Mouse (Mus musculus): ENCODE data around the gene Snrpg. TPM values are rescaled to one million over a fixed set of nuclear protein-coding genes. Genes with fewer than 3 reads are reported as not detected.

Snrpg gene
- polyA plus RNA-seq, 1 experiment from 2014 or later = 410 TPM

DNA sequence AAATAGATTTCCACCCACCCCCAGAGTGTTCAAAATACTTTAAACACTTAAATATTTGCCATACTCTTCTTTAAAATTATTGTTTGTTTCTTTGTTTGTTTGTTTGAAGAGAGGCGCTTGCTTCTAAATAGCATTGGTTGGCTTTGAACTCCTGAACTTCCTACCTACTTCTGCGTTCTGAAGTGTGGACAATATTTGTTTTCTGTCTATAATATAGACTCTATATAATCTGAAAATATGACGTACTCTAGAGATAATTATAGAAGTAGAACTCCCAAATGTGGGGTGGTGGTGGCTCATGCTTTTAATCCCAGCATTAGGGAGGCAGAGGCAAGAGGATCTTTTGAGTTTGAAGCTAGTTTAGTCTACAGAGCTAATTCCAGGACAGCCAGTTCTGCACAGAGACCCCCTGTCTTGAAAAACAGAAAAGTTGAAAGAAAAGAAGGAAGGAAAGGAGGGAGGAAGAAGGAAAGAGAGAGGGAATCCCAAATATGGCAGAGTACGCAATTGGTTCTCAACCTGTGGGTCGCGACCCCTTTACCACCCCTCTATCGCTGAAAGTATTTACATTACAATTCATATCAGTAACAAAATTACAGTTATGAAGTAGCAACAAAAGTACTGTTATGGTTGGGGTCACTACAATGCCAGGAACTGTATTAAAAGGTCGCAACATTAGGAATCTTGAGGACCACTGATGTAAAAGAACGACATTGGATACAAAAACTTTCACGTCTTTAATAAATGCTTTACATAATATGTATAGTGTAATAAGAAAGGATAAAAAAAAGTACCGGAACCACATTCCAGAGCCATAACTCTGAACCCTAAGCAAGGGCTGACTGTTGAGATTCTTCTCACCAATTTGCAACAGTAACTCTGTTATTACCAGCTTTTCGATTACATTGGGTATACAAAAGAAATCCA lies 31.8 kb downstream of the Snrpg start:
- peak overlapping the region; percentile 88 for H3K4me3 ChIP-seq (replicated peaks; ENCODE audit: low read length)
- 42% methylated on average over 12 of the region's 12 CpGs for WGBS
- no peaks in the 10 kb centered on the region for H3K9me3 ChIP-seq (ENCODE audit: control insufficient read depth, low read length)
- peak overlapping the region; percentile 100 for H3K9ac ChIP-seq
- DNase-seq (ENCODE audit: low spot score) (no peak), ATAC-seq (ENCODE audit: low FRiP score) (no peak)
- H3K27me3 ChIP-seq (ENCODE audit: control insufficient read depth, insufficient read depth, low read length) = no peaks in the 10 kb centered on the region
- H3K36me3 ChIP-seq (replicated peaks; ENCODE audit: control insufficient read depth, insufficient read depth) = peaks cover 13% of the 10 kb centered on the region
- H3K27ac ChIP-seq = no peak overlapping the region
- peaks cover 17% of the 10 kb centered on the region for H3K4me1 ChIP-seq (replicated peaks; ENCODE audit: control insufficient read depth, insufficient read depth, low read length)
- H3K4me2 ChIP-seq (replicated peaks) = peak overlapping the region; percentile 81

DNA sequence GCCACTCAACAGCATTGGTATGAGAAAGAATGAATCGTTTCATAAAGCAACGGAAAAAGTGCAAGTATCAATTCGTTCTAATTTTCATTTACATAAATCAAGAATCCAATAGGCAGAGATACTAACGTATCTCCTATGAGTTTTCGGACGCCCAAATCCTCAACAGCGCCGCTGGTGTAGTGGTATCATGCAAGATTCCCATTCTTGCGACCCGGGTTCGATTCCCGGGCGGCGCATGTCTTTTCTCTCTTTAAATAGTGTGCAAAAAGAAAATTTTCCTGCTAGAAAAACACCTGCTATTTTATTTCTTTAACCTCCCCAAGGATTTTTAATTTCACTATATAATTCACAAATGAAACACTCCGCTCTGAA lies 32.6 kb downstream of the Snrpg start:
- peak overlapping the region; percentile 100 for H3K9ac ChIP-seq
- H3K27me3 ChIP-seq (ENCODE audit: control insufficient read depth, insufficient read depth, low read length) = no peaks in the 10 kb centered on the region
- H3K9me3 ChIP-seq (ENCODE audit: control insufficient read depth, low read length) = no peaks in the 10 kb centered on the region
- ATAC-seq (ENCODE audit: low FRiP score) (peak; percentile 78), DNase-seq (ENCODE audit: low spot score) (peak; percentile 97)
- H3K4me1 ChIP-seq (replicated peaks; ENCODE audit: control insufficient read depth, insufficient read depth, low read length) = peaks cover 19% of the 10 kb centered on the region
- H3K4me2 ChIP-seq (replicated peaks) = peak overlapping the region; percentile 81
- WGBS = under 1% methylated on average over 15 of the region's 15 CpGs
- peak overlapping the region; percentile 88 for H3K4me3 ChIP-seq (replicated peaks; ENCODE audit: low read length)
- peaks cover 18% of the 10 kb centered on the region for H3K36me3 ChIP-seq (replicated peaks; ENCODE audit: control insufficient read depth, insufficient read depth)
- H3K27ac ChIP-seq = peak overlapping the region; percentile 100

DNA sequence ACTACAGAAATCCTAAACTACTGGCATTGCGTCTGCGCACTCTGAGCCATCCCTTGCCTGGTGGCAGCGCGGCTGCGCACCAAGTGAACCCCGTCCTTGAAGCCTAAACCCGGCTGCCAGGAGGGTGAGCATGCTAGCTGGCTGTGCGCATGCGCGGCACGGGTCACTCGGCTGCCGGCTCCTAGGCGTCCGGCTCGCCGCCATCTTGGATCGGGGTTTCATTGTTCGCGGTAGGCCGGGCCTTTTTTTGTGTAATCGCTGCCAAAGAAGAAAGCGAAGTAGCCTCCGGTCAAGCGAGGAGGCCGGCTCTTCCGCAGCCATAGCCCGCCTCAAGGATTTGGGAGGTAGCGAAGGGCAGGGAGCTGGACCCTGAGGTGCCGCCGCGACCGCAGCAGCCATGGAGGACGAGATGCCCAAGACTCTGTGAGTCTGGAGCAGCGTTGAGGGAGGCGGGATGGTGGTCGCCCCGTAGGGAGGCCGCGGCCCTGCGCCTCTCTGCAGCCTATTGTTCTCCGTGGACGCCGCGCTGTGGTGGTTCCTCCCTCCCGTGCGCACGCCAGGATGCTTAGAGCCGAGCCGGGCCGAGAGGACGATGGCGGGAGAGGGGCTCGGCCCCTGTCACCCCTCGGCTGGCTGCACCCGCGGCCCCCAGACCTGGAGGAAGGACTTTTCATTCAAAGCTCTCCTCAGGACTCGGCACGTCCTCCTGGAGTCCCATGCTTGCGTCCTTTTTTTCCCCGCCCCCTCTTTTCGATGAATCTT lies 33.2 kb downstream of the Snrpg start, which contains the start of gene Tia1:
Tia1 (plus strand) TSS at position 120 of the 762 bp plus-strand sequence.
- Histone ChIP-seq H3K36me3 (replicated peaks; ENCODE audit: control insufficient read depth, insufficient read depth) (peaks cover 22% of the 10 kb centered on the region), H3K9ac (peak within 1 kb of the TSS; percentile 100)
- DNase-seq (ENCODE audit: low spot score) = peak; percentile 97

DNA sequence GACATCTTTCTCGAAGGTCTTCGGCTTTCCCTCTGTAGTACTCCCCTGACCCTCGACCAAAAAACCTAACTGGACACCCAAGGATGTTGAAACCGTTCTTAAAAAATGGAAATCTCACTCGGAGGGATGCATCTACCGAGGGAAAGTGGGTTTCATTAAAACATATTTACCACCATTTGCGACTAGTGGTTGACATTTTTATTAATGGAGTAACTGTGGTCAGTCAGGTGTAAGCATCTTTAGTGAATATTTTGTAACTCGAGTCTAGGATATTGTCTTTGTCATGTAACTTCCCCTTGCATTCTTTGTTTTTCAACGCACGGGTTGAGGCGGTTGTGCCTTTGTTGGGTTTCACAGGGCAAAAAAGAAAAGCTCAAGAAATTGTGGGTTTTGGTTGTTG lies 33.9 kb downstream of the Snrpg start:
- under 1% methylated on average over 11 of the region's 11 CpGs for WGBS
- ATAC-seq (ENCODE audit: low FRiP score) = no peak
- peak overlapping the region; percentile 88 for H3K4me3 ChIP-seq (replicated peaks; ENCODE audit: low read length)
- H3K27ac ChIP-seq = peak overlapping the region; percentile 100
- peak overlapping the region; percentile 81 for H3K4me2 ChIP-seq (replicated peaks)
- DNase-seq (ENCODE audit: low spot score) = peak; percentile 46
- H3K9me3 ChIP-seq (ENCODE audit: control insufficient read depth, low read length) = no peaks in the 10 kb centered on the region
- peak overlapping the region; percentile 100 for H3K9ac ChIP-seq
- H3K27me3 ChIP-seq (ENCODE audit: control insufficient read depth, insufficient read depth, low read length) = no peaks in the 10 kb centered on the region
- H3K36me3 ChIP-seq (replicated peaks; ENCODE audit: control insufficient read depth, insufficient read depth) = peaks cover 28% of the 10 kb centered on the region
- peaks cover 26% of the 10 kb centered on the region for H3K4me1 ChIP-seq (replicated peaks; ENCODE audit: control insufficient read depth, insufficient read depth, low read length)

More for the DNA sequence above, 33.2 kb downstream of the Snrpg start, which contains the start of gene Tia1:
- WGBS = under 1% methylated on average over 60 of the region's 62 CpGs
- Histone ChIP-seq H3K9me3 (ENCODE audit: control insufficient read depth, low read length) (no peaks in the 10 kb centered on the region), H3K4me1 (replicated peaks; ENCODE audit: control insufficient read depth, insufficient read depth, low read length) (peaks cover 19% of the 10 kb centered on the region), H3K4me3 (replicated peaks; ENCODE audit: low read length) (peak within 1 kb of the TSS; percentile 88), H3K27ac (peak within 1 kb of the TSS; percentile 100), H3K27me3 (ENCODE audit: control insufficient read depth, insufficient read depth, low read length) (no peaks in the 10 kb centered on the region), H3K4me2 (replicated peaks) (peak within 1 kb of the TSS; percentile 81)
- ATAC-seq (ENCODE audit: low FRiP score) = peak; percentile 97

DNA sequence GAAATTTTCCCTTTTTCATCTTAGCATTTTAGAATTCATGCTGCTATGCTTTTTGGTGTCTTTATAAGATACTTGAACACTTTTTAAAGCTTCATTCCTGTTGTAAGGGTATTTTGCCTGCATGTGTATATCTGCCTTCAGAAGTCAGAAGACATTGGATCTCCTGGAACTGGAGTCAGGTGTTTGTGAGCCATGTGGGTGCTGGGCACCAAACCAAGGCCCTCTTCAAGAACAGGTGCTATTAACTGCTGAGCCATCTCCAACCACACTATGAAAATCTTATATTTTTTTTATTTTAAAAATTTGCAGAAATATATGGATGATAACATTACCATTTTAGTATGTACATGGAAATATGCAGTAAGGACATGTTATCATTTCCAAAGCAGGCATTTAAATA lies 35.2 kb downstream of the Snrpg start:
- Histone ChIP-seq H3K4me2 (replicated peaks) (peak overlapping the region; percentile 81), H3K27me3 (ENCODE audit: control insufficient read depth, insufficient read depth, low read length) (no peaks in the 10 kb centered on the region), H3K4me3 (replicated peaks; ENCODE audit: low read length) (peak overlapping the region; percentile 88), H3K9me3 (ENCODE audit: control insufficient read depth, low read length) (no peaks in the 10 kb centered on the region), H3K36me3 (replicated peaks; ENCODE audit: control insufficient read depth, insufficient read depth) (peaks cover 28% of the 10 kb centered on the region), H3K4me1 (replicated peaks; ENCODE audit: control insufficient read depth, insufficient read depth, low read length) (peaks cover 31% of the 10 kb centered on the region), H3K9ac (peak overlapping the region; percentile 100), H3K27ac (no peak overlapping the region)
- ATAC-seq (ENCODE audit: low FRiP score) (no peak), DNase-seq (ENCODE audit: low spot score) (no peak)

DNA sequence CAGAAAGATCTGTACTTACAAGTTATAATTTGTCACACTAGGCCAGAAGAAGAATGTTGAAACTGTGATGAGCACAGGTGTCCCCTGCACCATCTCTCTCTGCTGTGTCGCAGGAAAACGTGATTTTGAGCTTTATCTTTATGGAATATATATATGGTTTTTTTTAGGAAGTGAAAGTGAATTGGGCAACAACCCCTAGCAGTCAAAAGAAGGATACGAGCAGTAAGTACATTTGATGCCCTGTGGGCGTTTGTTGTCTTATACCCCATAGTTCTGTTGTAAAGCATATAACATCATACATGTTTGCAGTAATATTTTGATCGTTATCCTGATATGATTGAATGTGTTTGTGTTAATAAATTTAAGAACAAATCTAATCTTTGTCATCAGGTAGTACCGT lies 47.6 kb downstream of the Snrpg start:
- ATAC-seq (ENCODE audit: low FRiP score) = no peak
- 94% methylated on average over 6 of the region's 6 CpGs for WGBS
- peaks cover 90% of the 10 kb centered on the region for H3K36me3 ChIP-seq (replicated peaks; ENCODE audit: control insufficient read depth, insufficient read depth)

DNA sequence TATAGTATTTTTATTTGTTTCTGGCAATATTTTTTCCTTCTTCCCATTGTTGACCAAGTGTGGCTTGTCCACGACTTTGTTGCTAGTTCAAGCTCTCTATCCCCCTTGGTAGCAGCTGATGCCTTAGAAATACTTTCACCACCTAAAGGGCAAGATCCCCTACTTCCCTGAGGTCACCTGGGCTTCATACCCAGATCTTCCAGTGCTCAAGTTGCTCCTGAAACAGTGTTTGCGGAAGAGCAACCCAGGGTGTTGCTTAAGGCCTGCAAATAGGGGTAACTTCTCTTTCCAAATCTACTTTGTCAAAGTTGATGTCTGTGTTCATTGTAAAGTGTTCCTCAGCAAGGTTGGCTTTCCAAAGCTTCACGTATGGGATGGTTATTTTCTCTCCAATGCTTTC lies 48.1 kb downstream of the Snrpg start:
- 92% methylated on average over 3 of the region's 3 CpGs for WGBS
- DNase-seq (ENCODE audit: low spot score) = no peak
- Histone ChIP-seq H3K36me3 (replicated peaks; ENCODE audit: control insufficient read depth, insufficient read depth) (peaks cover 88% of the 10 kb centered on the region), H3K9me3 (ENCODE audit: control insufficient read depth, low read length) (no peaks in the 10 kb centered on the region), H3K4me3 (replicated peaks; ENCODE audit: low read length) (no peak overlapping the region), H3K9ac (no peak overlapping the region), H3K4me1 (replicated peaks; ENCODE audit: control insufficient read depth, insufficient read depth, low read length) (no peaks in the 10 kb centered on the region), H3K4me2 (replicated peaks) (no peak overlapping the region), H3K27ac (no peak overlapping the region), H3K27me3 (ENCODE audit: control insufficient read depth, insufficient read depth, low read length) (no peaks in the 10 kb centered on the region)
- no peak for ATAC-seq (ENCODE audit: low FRiP score)

More for the DNA sequence above, 47.6 kb downstream of the Snrpg start:
- DNase-seq (ENCODE audit: low spot score) = no peak
- Histone ChIP-seq H3K4me1 (replicated peaks; ENCODE audit: control insufficient read depth, insufficient read depth, low read length) (no peaks in the 10 kb centered on the region), H3K9me3 (ENCODE audit: control insufficient read depth, low read length) (no peaks in the 10 kb centered on the region), H3K27ac (no peak overlapping the region), H3K4me2 (replicated peaks) (no peak overlapping the region), H3K9ac (no peak overlapping the region), H3K4me3 (replicated peaks; ENCODE audit: low read length) (no peak overlapping the region), H3K27me3 (ENCODE audit: control insufficient read depth, insufficient read depth, low read length) (no peaks in the 10 kb centered on the region)

DNA sequence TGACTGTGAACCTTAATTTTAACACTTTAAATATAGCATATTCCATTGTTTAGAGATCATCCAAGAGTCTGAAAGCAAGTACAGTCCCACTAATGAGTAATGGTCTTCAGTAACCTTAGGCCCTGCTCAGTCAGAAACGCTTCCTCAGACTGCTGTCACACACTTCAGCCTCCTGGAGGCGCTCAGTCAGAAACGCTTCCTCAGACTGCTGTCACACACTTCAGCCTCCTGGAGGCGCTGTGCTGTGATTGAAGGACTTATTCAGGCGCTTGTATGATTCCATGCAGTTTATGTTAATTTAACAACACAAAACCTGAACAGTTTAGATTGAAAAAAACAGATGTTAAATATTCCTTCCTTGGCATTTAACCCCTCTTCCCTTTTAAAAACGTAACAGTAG lies 49.4 kb downstream of the Snrpg start:
- no peak overlapping the region for H3K4me3 ChIP-seq (replicated peaks; ENCODE audit: low read length)
- no peak overlapping the region for H3K27ac ChIP-seq
- no peak overlapping the region for H3K4me2 ChIP-seq (replicated peaks)
- H3K4me1 ChIP-seq (replicated peaks; ENCODE audit: control insufficient read depth, insufficient read depth, low read length) = no peaks in the 10 kb centered on the region
- no peaks in the 10 kb centered on the region for H3K9me3 ChIP-seq (ENCODE audit: control insufficient read depth, low read length)
- 73% methylated on average over 6 of the region's 6 CpGs for WGBS
- no peak overlapping the region for H3K9ac ChIP-seq
- DNase-seq (ENCODE audit: low spot score) (no peak), ATAC-seq (ENCODE audit: low FRiP score) (no peak)
- no peaks in the 10 kb centered on the region for H3K27me3 ChIP-seq (ENCODE audit: control insufficient read depth, insufficient read depth, low read length)
- H3K36me3 ChIP-seq (replicated peaks; ENCODE audit: control insufficient read depth, insufficient read depth) = peaks cover 89% of the 10 kb centered on the region

DNA sequence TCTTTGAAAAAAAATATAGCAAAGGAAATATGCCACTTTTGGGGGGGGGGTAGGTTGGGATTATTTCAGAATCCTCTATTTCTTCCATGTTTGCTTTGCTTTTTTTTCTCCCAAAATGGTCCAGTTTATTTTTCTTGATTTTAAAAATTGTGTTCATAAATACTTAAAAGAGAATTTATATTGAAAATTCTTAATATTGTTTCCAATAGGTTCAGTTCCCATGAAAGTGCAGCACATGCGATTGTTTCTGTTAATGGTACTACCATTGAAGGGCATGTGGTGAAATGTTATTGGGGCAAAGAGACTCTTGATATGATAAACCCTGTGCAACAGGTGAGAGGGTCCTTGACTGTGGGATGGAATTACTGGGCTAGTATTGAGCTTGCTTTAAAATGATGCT lies 55.3 kb downstream of the Snrpg start, which contains the start of gene Gm44790:
Gm44790 (plus strand) TSS at position 301 of the 400 bp plus-strand sequence.
- DNase-seq (ENCODE audit: low spot score) = no peak
- no peaks in the 10 kb centered on the region for H3K9me3 ChIP-seq (ENCODE audit: control insufficient read depth, low read length)
- WGBS = 93% methylated on average over 1 of the region's 1 CpGs
- H3K27ac ChIP-seq = no peak within 1 kb of the TSS
- no peaks in the 10 kb centered on the region for H3K4me1 ChIP-seq (replicated peaks; ENCODE audit: control insufficient read depth, insufficient read depth, low read length)
- no peak within 1 kb of the TSS for H3K4me2 ChIP-seq (replicated peaks)
- no peak within 1 kb of the TSS for H3K9ac ChIP-seq
- H3K36me3 ChIP-seq (replicated peaks; ENCODE audit: control insufficient read depth, insufficient read depth) = peaks cover 92% of the 10 kb centered on the region
- no peak within 1 kb of the TSS for H3K4me3 ChIP-seq (replicated peaks; ENCODE audit: low read length)
- H3K27me3 ChIP-seq (ENCODE audit: control insufficient read depth, insufficient read depth, low read length) = no peaks in the 10 kb centered on the region
- no peak for ATAC-seq (ENCODE audit: low FRiP score)
